Mouse (Mus musculus) kidney, adult 2 months (tissue): ENCODE measurements around the gene Brd4.

Experiments used
- CTCF ChIP-seq: fragments of 200-500 bp; conservative IDR thresholded peaks from 2 replicates; pipeline ENCODE4 v1.5.1; 2011; ENCODE audit warnings: low read depth, mild to moderate bottlenecking, control low read depth, low read length, moderate library complexity, mixed read lengths; ENCODE audit not compliant: insufficient read depth, insufficient read length
- POLR2A ChIP-seq: fragments of 200-500 bp; IDR thresholded peaks from one replicate; pipeline ENCODE4 v1.6.1; 2011; ENCODE audit warnings: low read depth, low read length, control low read depth

DNA sequence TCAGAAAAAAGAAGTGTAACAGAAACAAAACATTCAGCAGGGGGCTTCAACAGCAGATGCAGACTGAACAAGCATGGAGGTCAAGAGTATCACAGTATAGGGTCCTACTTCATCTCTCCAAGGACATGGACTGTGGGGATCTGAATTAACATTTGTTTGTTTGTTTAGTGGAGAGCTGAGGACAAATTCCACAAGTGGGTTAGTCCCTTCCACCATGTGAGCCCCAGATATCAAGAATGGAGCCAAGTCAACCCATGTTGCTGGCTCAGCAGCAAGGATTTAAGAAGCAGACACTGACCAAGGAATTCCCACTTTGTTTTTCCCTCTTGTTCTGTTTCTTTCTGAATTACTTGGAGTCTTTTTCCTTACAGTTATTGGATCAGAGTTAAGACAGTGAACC is 43.0 kb upstream of the Brd4 start:
- TF ChIP-seq CTCF, result no peak
- TF ChIP-seq POLR2A, result no peak
